8 mouse cellular contexts compared by ENCODE assay signal in the genomic region with DNA sequence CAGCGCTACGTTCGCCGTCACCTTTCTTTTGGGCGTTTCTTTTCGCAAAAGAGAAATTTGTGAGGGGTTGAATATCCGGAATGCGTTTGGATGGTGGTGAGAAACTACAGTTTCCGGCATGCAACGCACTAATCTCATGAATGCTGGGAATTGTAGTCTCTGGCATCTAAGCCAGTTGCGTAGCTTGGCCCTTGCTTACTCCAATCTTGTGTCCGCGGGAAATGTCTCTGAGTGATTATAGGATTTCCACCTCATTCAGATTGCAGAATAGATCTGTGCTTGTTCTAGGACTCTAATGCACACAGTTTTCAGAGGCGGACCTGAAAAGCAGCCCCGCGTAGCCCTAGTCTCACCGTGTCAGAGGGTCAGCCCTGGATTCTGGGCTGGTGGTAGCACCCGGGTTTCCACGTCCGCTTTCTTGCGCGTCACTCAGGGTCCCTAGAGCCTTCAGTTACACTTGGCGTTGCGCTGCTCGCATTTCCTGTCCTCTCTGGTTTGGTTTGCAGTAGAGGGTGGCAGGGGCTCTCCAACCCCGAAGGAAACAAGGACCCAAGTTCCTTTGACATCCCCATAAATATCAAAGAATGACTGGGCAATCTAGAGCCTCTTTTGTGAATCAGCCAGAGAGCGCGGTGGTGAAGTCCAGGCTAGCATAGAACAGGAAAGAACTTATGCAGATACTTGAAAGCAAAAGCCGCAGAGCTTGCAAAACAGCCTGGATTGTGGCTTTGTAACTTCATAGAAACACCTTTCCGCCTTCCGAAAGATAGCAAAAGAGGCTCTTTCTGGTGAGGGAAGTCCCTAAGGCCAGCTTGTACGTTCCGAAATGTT. TPM values are rescaled to one million over a fixed set of nuclear protein-coding genes. Genes with fewer than 3 reads are reported as not detected.
DNase-seq lines count a peak whose midpoint lies in the region; ATAC-seq and TF ChIP-seq lines count a peak whose summit lies in the region.

No protein-coding gene starts in this region.

- no peak for TF ChIP-seq CTCF in E14TG2a.4 (conservative IDR thresholded peaks at IDR 0.05; ENCODE audit: low read length)

- H3K27ac ChIP-seq in intestine, embryonic 16.5 days (ENCODE audit: low read length) = peak overlapping the region; percentile 98
- peak overlapping the region; percentile 99 for H3K27ac ChIP-seq in lung, embryonic 16.5 days (ENCODE audit: low read length)

- peaks cover 40% of the 10 kb centered on the region for H3K4me1 ChIP-seq in E14TG2a.4 (replicated peaks; ENCODE audit: low read depth, low read length)
- peaks cover 24% of the 10 kb centered on the region for H3K4me1 ChIP-seq in intestine, embryonic 16.5 days (ENCODE audit: control insufficient read depth, insufficient read depth, low read length)
- peaks cover 28% of the 10 kb centered on the region for H3K4me1 ChIP-seq in lung, embryonic 16.5 days (replicated peaks; ENCODE audit: control insufficient read depth, insufficient read depth, low read length)

- peak overlapping the region; percentile 77 for H3K9ac ChIP-seq in intestine, embryonic 16.5 days (ENCODE audit: low read depth, low read length)
- H3K9ac ChIP-seq in lung, embryonic 16.5 days (ENCODE audit: low read length) = peak overlapping the region; percentile 77

- DNase-seq in 3134 (ENCODE audit: extremely low read depth, insufficient read length, low spot score) = peak; percentile 83
- peak; percentile 97 for DNase-seq in embryo, embryonic 10 days (ENCODE audit: low spot score)
- DNase-seq in gastrocnemius, postnatal 36 days = peak; percentile 64 to 79
- peak; percentile 65 for DNase-seq in urinary bladder, adult 2 months (ENCODE audit: low spot score)

- intact Hi-C loops in gastrocnemius, postnatal 36 days (cut with DNase I) = loop anchor here (2.0 to 5.0 kb wide), 2 partner anchors 21 to 71 kb away; a partner anchor contains a TSS

- peaks cover 34% of the 10 kb centered on the region for H3K36me3 ChIP-seq in E14TG2a.4 (ENCODE audit: insufficient read depth, low read length)
- peaks cover 5% of the 10 kb centered on the region; the same call in 1 of the 2 replicates for H3K36me3 ChIP-seq in intestine, embryonic 16.5 days (ENCODE audit: control insufficient read depth, insufficient read depth, low read length)
- peaks cover 17% of the 10 kb centered on the region for H3K36me3 ChIP-seq in lung, embryonic 16.5 days (ENCODE audit: control insufficient read depth, insufficient read depth, low read length)

- peak overlapping the region; percentile 99 for H3K4me3 ChIP-seq in E14TG2a.4 (replicated peaks; ENCODE audit: low read length)
- H3K4me3 ChIP-seq in intestine, embryonic 16.5 days (ENCODE audit: low read length) = peak overlapping the region; percentile 90
- peak overlapping the region; percentile 95 for H3K4me3 ChIP-seq in lung, embryonic 16.5 days (ENCODE audit: low read length)

- no peaks in the 10 kb centered on the region for H3K27me3 ChIP-seq in E14TG2a.4 (ENCODE audit: insufficient read depth, low read length)
- H3K27me3 ChIP-seq in intestine, embryonic 16.5 days (replicated peaks; ENCODE audit: control insufficient read depth, insufficient read depth, low read length) = no peaks in the 10 kb centered on the region
- no peaks in the 10 kb centered on the region for H3K27me3 ChIP-seq in lung, embryonic 16.5 days (ENCODE audit: control insufficient read depth, insufficient read depth, low read depth, low read length)

- H3K4me2 ChIP-seq in intestine, embryonic 16.5 days (ENCODE audit: low read depth, low read length) = peak overlapping the region; percentile 67
- peak overlapping the region; percentile 54 for H3K4me2 ChIP-seq in lung, embryonic 16.5 days (ENCODE audit: low read depth, low read length)

- H3K9me3 ChIP-seq in E14TG2a.4 (ENCODE audit: low read length) = no peaks in the 10 kb centered on the region
- H3K9me3 ChIP-seq in intestine, embryonic 16.5 days (ENCODE audit: control insufficient read depth, low read length) = no peaks in the 10 kb centered on the region
- H3K9me3 ChIP-seq in lung, embryonic 16.5 days (ENCODE audit: control insufficient read depth, low read length) = no peaks in the 10 kb centered on the region

- WGBS in intestine, embryonic 16.5 days = 3% methylated on average over 33 of the region's 33 CpGs
- 2% methylated on average over 33 of the region's 33 CpGs for WGBS in lung, embryonic 16.5 days

- ATAC-seq in intestine, embryonic 16.5 days = peak; percentile 89
- peak; percentile 87 for ATAC-seq in lung, embryonic 16.5 days (ENCODE audit: low read depth)
- peak; percentile 68 for ATAC-seq in neutrophil, adult 5-6 weeks (ENCODE audit: extremely low read depth, insufficient number of reproducible peaks, low FRiP score, poor library complexity, severe bottlenecking)

RNA-seq across cellular contexts. Expression of a gene that starts 0.5 kb away (rescaled TPM):
- total RNA-seq in gastrocnemius, postnatal 36 days (2021) = 1 to 10 TPM; 1.9 to 2.1 TPM
- 1.5 TPM in 2 replicates for polyA plus RNA-seq in intestine, embryonic 16.5 days (2015; fragmentation: Nextera tagmentation; extraction: Ambion mirVana)
- 1.3 and 1.5 TPM in 2 replicates for polyA plus RNA-seq in lung, embryonic 16.5 days (2015; fragmentation: Nextera tagmentation; extraction: Ambion mirVana)
- 0.58 and 1.5 TPM in 2 replicates for total RNA-seq in neutrophil, adult 5-6 weeks (2017)
- polyA plus RNA-seq in urinary bladder, adult 2 months (2012; rRNA removed) = 2.3 and 2.7 TPM in 2 replicates

RNA-seq across cellular contexts. Expression of a gene that starts 0.8 kb away (rescaled TPM):
- 100 to 1,000 TPM in 1 of 2 experiments, 10 to 100 TPM in 1; 99.0 to 101 TPM for total RNA-seq in gastrocnemius, postnatal 36 days (2021)
- polyA plus RNA-seq in intestine, embryonic 16.5 days (2015; fragmentation: Nextera tagmentation; extraction: Ambion mirVana) = 735 and 756 TPM in 2 replicates
- 771 and 809 TPM in 2 replicates for polyA plus RNA-seq in lung, embryonic 16.5 days (2015; fragmentation: Nextera tagmentation; extraction: Ambion mirVana)
- total RNA-seq in neutrophil, adult 5-6 weeks (2017) = 356 and 362 TPM in 2 replicates
- polyA plus RNA-seq in urinary bladder, adult 2 months (2012; rRNA removed) = 197 and 228 TPM in 2 replicates

RNA-seq across cellular contexts. Expression of a gene that starts 57.6 kb away (rescaled TPM):
- 10 to 100 TPM; 20.2 to 20.3 TPM for total RNA-seq in gastrocnemius, postnatal 36 days (2021)
- polyA plus RNA-seq in intestine, embryonic 16.5 days (2015; fragmentation: Nextera tagmentation; extraction: Ambion mirVana) = not detected in 2 replicates
- not detected in 2 replicates for polyA plus RNA-seq in lung, embryonic 16.5 days (2015; fragmentation: Nextera tagmentation; extraction: Ambion mirVana)
- total RNA-seq in neutrophil, adult 5-6 weeks (2017) = 2.2 TPM in 1 of 2 replicates, not detected in the other
- polyA plus RNA-seq in urinary bladder, adult 2 months (2012; rRNA removed) = not detected in 2 replicates

Comparison
In these comparisons a context has a peak if more than half of its experiments do, and no peak if none do; other contexts are left out.
1. Peak in every context shown above with its lines: DNase-seq, ATAC-seq, H3K4me3 ChIP-seq and H3K27ac ChIP-seq.